Mouse (Mus musculus) kidney, postnatal 0 days (tissue): Measurements from ENCODE around the gene Mettl9. TPM values are rescaled to one million over a fixed set of nuclear protein-coding genes. Genes with fewer than 3 reads are reported as not detected.
"Not testable (repeated sequence)": the region's sequence is repeated elsewhere in the genome, so short reads cannot be mapped to it uniquely, and the experiment has no call there.

ENCODE experiments used
- ATAC-seq: fragments of 200-750 bp; cut with Nextera tagmentation; replicated peaks from 2 replicates; pipeline ENCODE4 v1.8.0; 2017; ENCODE audit warnings: low read depth, moderate number of reproducible peaks, moderate TSS enrichment, moderate library complexity; ENCODE audit not compliant: low FRiP score
- DNase-seq: peaks from one replicate; pipeline ENCODE4 v3.0.0-alpha.2; 2016; ENCODE audit warnings: low spot score
- H3K27ac ChIP-seq: fragments of 300-500 bp; sonication (generic); 2 replicates; pipeline ENCODE4 v1.5.1; 2014; ENCODE audit warnings: mild to moderate bottlenecking
- H3K27me3 ChIP-seq: fragments of 300-500 bp; sonication (generic); 2 replicates; pipeline ENCODE4 v1.6.1; 2014; ENCODE audit warnings: low read length, mixed read lengths; ENCODE audit not compliant: insufficient read depth
- H3K36me3 ChIP-seq: fragments of 300-500 bp; sonication (generic); 2 replicates; pipeline ENCODE4 v1.6.1; 2014; ENCODE audit warnings: low read length, mixed read lengths; ENCODE audit not compliant: insufficient read depth
- H3K4me1 ChIP-seq: fragments of 300-500 bp; sonication (generic); replicated peaks from 2 replicates; pipeline ENCODE4 v1.6.1; 2014; ENCODE audit warnings: antibody characterized with exemption, low read length, mixed read lengths; ENCODE audit not compliant: insufficient read depth
- H3K4me2 ChIP-seq: fragments of 300-500 bp; sonication (generic); 2 replicates; pipeline ENCODE4 v1.6.1; 2014; ENCODE audit warnings: mild to moderate bottlenecking, low read length, moderate library complexity, mixed read lengths
- H3K4me3 ChIP-seq: fragments of 300-500 bp; sonication (generic); replicated peaks from 2 replicates; pipeline ENCODE4 v1.5.1; 2014; ENCODE audit warnings: low read depth, low read length
- H3K9ac ChIP-seq: fragments of 300-500 bp; sonication (generic); 2 replicates; pipeline ENCODE4 v1.6.1; 2014; ENCODE audit warnings: low read depth, low read length
- H3K9me3 ChIP-seq: fragments of 300-500 bp; sonication (generic); replicated peaks from 2 replicates; pipeline ENCODE4 v1.6.1; 2016; ENCODE audit warnings: low read length, inconsistent platforms, mixed read lengths
- CTCF ChIP-seq: IDR thresholded peaks from 2 replicates; pipeline ENCODE4 v1.5.1; 2016; ENCODE audit warnings: antibody characterized with exemption, low read depth, mild to moderate bottlenecking, moderate library complexity
- WGBS: fragments of 180-500 bp; shearing (Covaris S2); extraction: QIAGEN DNeasy Blood & Tissue Kit; methylation state at CpG from one replicate; pipeline ENCODE4 v1.1.7; 2014; 5-methylcytosine and 5-hydroxymethylcytosine counted together
- polyA plus RNA-seq: library from polyadenylated mRNA; unstranded; fragments of >200 nt; fragmentation: Nextera tagmentation; extraction: Ambion mirVana; gene quantifications from 2 replicates; pipeline ENCODE4 v1.2.1, GENCODE M21; 2015

Gene Mettl9
- polyA plus RNA-seq, 1 experiment from 2014 or later: 177 TPM

- H3K9me3 ChIP-seq: no peaks in the 10 kb centered on the region
- no peaks in the 10 kb centered on the region for H3K36me3 ChIP-seq
- DNase-seq (no peak), ATAC-seq (no peak)
- no peaks in the 10 kb centered on the region for H3K4me1 ChIP-seq
- no peak overlapping the region for H3K4me3 ChIP-seq
- H3K9ac ChIP-seq: no peak overlapping the region
- WGBS: 40% methylated on average over 3 of the region's 3 CpGs
- no peaks in the 10 kb centered on the region for H3K27me3 ChIP-seq
- no peak overlapping the region for H3K4me2 ChIP-seq
- no peak overlapping the region for H3K27ac ChIP-seq
- no peak for TF ChIP-seq CTCF
These were observed 7.9 kb upstream of the Mettl9 start for GRCm38 (mm10) chr7:121026300-121026699.

- not testable (repeated sequence) for ATAC-seq, H3K4me1 ChIP-seq, H3K9me3 ChIP-seq, H3K9ac ChIP-seq, H3K36me3 ChIP-seq, H3K4me2 ChIP-seq, DNase-seq, H3K27me3 ChIP-seq, H3K27ac ChIP-seq, H3K4me3 ChIP-seq
These were observed 4.3 kb upstream of the Mettl9 start for GRCm38 (mm10) chr7:121029947-121030346.

GRCm38 (mm10) chr7:121034701-121035141, 476 bp downstream of the Mettl9 start:
- TF ChIP-seq CTCF: no peak
- Histone ChIP-seq H3K9me3 (no peaks in the 10 kb centered on the region), H3K36me3 (no peaks in the 10 kb centered on the region), H3K4me1 (peaks cover 4% of the 10 kb centered on the region; the same call in 1 of the 2 replicates), H3K27ac (peak overlapping the region; percentile 98), H3K4me2 (peak overlapping the region; percentile 78), H3K9ac (peak overlapping the region; percentile 100), H3K27me3 (no peaks in the 10 kb centered on the region), H3K4me3 (peak overlapping the region; percentile 88)
- peak; percentile 76 for ATAC-seq
- under 1% methylated on average over 31 of the region's 63 CpGs for WGBS
- no peak for DNase-seq

- under 1% methylated on average over 24 of the region's 24 CpGs for WGBS
- H3K9me3 ChIP-seq: no peaks in the 10 kb centered on the region
These were observed 996 bp downstream of the Mettl9 start for GRCm38 (mm10) chr7:121035161-121035721.

GRCm38 (mm10) chr7:121040595-121040994, 6.3 kb downstream of the Mettl9 start:
- WGBS: 87% methylated on average over 4 of the region's 4 CpGs
- ATAC-seq: no peak
- Histone ChIP-seq H3K4me1 (peaks cover 16% of the 10 kb centered on the region; the same call in 1 of the 2 replicates), H3K36me3 (no peaks in the 10 kb centered on the region), H3K27ac (no peak overlapping the region), H3K27me3 (no peaks in the 10 kb centered on the region), H3K9me3 (no peaks in the 10 kb centered on the region), H3K9ac (no peak overlapping the region), H3K4me3 (no peak overlapping the region), H3K4me2 (no peak overlapping the region)
- no peak for DNase-seq
- TF ChIP-seq CTCF: no peak

More at GRCm38 (mm10) chr7:121035161-121035721, 996 bp downstream of the Mettl9 start:
- Histone ChIP-seq H3K4me2 (peak overlapping the region; percentile 78), H3K4me3 (peak overlapping the region; percentile 88), H3K27ac (peak overlapping the region; percentile 98), H3K27me3 (no peaks in the 10 kb centered on the region), H3K36me3 (no peaks in the 10 kb centered on the region), H3K9ac (peak overlapping the region; percentile 100), H3K4me1 (peaks cover 4% of the 10 kb centered on the region; the same call in 1 of the 2 replicates)
- no peak for TF ChIP-seq CTCF
- ATAC-seq: peak; percentile 17
- DNase-seq: peak; percentile 83

- H3K27ac ChIP-seq: no peak overlapping the region
- H3K4me3 ChIP-seq: no peak overlapping the region
- ATAC-seq: no peak
- no peaks in the 10 kb centered on the region for H3K36me3 ChIP-seq
- no peak for TF ChIP-seq CTCF
- H3K9me3 ChIP-seq: no peaks in the 10 kb centered on the region
- H3K27me3 ChIP-seq: no peaks in the 10 kb centered on the region
- no peak overlapping the region for H3K9ac ChIP-seq
- 52% methylated on average over 1 of the region's 1 CpGs for WGBS
- DNase-seq: no peak
- H3K4me1 ChIP-seq: peaks cover 22% of the 10 kb centered on the region; the same call in 1 of the 2 replicates
- no peak overlapping the region for H3K4me2 ChIP-seq
These were observed 7.7 kb downstream of the Mettl9 start for GRCm38 (mm10) chr7:121041989-121042388.

- Histone ChIP-seq H3K36me3 (no peaks in the 10 kb centered on the region), H3K4me2 (no peak overlapping the region), H3K4me1 (peaks cover 20% of the 10 kb centered on the region; the same call in 1 of the 2 replicates), H3K4me3 (no peak overlapping the region), H3K9me3 (no peaks in the 10 kb centered on the region), H3K9ac (no peak overlapping the region), H3K27me3 (no peaks in the 10 kb centered on the region), H3K27ac (no peak overlapping the region)
- ATAC-seq (no peak), DNase-seq (no peak)
- TF ChIP-seq CTCF: no peak
- 87% methylated on average over 3 of the region's 3 CpGs for WGBS
These were observed 8.8 kb downstream of the Mettl9 start for GRCm38 (mm10) chr7:121043004-121043403.
